Mouse (Mus musculus): ENCODE measurements around the gene Oxct1. TPM values are rescaled to one million over a fixed set of nuclear protein-coding genes. Genes with fewer than 3 reads are reported as not detected.

The Oxct1 gene
- polyA plus RNA-seq, 1 experiment from 2014 or later, result 372 TPM

DNA sequence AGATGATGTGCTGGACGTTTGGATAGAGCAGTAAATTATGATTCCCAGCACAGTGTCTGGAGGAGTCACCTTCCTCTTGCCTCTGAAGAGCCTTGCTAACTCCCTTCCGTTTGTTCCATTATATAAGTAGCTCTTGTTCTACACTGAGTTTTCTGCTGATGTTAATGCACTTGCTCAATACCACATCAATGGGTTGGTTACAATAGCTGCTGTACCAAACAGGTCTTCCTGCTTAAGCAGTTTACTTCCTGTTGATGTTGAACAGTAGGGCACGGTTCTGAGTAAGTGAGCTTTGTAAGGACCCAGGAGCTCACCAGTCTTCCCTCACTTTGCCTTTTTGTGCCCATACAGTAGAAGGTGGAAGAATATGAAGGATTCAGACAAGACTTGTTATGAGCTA, 98.5 kb downstream of the Oxct1 start:
- Histone ChIP-seq H3K4me3 (ENCODE audit: low read depth, low read length) (no peak overlapping the region), H3K4me2 (ENCODE audit: low read depth, low read length) (no peak overlapping the region), H3K27me3 (ENCODE audit: control insufficient read depth, insufficient read depth, low read length) (no peaks in the 10 kb centered on the region), H3K4me1 (ENCODE audit: control insufficient read depth, insufficient read depth, low read length) (no peaks in the 10 kb centered on the region), H3K27ac (ENCODE audit: low read depth, low read length) (no peak overlapping the region), H3K9me3 (ENCODE audit: control insufficient read depth, low read length) (no peaks in the 10 kb centered on the region), H3K36me3 (ENCODE audit: control insufficient read depth, insufficient read depth, low read length) (peaks cover 6% of the 10 kb centered on the region), H3K9ac (replicated peaks; ENCODE audit: low read depth, low read length) (no peak overlapping the region)
- peak; percentile 56; the same call in 1 of the 2 replicates for ATAC-seq (ENCODE audit: low read depth)
- 40% methylated on average over 3 of the region's 3 CpGs for WGBS

DNA sequence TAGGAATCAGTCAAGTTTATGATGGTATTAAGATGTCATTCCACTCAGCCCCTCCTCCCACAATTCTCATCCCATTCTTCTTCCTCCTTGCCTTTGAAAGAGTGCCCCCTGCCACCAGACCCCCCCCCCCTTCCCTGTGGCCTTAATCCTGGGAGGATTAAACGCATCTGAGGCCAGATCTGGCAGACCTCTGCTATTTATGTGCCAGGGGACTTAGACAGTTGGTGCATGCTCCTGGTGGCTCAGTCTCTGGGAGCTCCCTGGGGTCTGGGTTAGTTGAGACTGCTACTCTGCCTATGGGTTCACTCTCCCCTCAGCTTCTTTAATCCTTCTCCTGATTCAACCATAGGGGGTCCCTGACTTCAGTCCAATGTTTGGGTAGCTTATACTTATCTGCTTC, 112.3 kb downstream of the Oxct1 start:
- H3K4me1 ChIP-seq (ENCODE audit: control insufficient read depth, insufficient read depth, low read length), result no peaks in the 10 kb centered on the region
- no peak for ATAC-seq (ENCODE audit: low read depth)
- no peak overlapping the region for H3K4me3 ChIP-seq (ENCODE audit: low read depth, low read length)
- no peak overlapping the region for H3K9ac ChIP-seq (replicated peaks; ENCODE audit: low read depth, low read length)
- WGBS, result 50% methylated on average over 1 of the region's 1 CpGs
- no peak overlapping the region for H3K27ac ChIP-seq (ENCODE audit: low read depth, low read length)
- H3K9me3 ChIP-seq (ENCODE audit: control insufficient read depth, low read length), result 0 out of 2 replicates have a peak, but pooled peaks cover 4% of the 10 kb centered on the region
- H3K36me3 ChIP-seq (ENCODE audit: control insufficient read depth, insufficient read depth, low read length), result no peaks in the 10 kb centered on the region
- H3K4me2 ChIP-seq (ENCODE audit: low read depth, low read length), result no peak overlapping the region
- no peaks in the 10 kb centered on the region for H3K27me3 ChIP-seq (ENCODE audit: control insufficient read depth, insufficient read depth, low read length)

DNA sequence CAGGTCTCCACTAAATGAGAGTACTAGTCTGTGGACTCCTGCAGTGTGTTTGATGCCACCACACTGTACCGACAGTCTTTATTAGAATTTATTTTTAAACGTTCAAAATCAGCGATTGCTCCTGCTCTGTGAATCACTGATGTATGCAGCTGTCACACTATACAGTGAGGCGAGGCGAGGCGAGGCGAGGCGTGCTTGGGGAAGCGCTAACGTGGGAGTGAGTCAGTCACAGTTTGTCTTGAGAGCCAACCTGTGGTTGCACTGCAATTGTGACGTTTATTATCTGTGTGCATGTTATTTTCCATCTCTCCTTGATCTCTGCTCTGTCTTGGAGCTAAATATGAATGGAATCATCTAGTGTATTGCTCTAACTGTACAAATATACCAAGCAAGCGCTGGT, 113.3 kb downstream of the Oxct1 start:
- Histone ChIP-seq H3K4me1 (ENCODE audit: control insufficient read depth, insufficient read depth, low read length) (no peaks in the 10 kb centered on the region), H3K27me3 (ENCODE audit: control insufficient read depth, insufficient read depth, low read length) (no peaks in the 10 kb centered on the region), H3K9ac (replicated peaks; ENCODE audit: low read depth, low read length) (no peak overlapping the region), H3K4me2 (ENCODE audit: low read depth, low read length) (no peak overlapping the region), H3K4me3 (ENCODE audit: low read depth, low read length) (no peak overlapping the region), H3K27ac (ENCODE audit: low read depth, low read length) (no peak overlapping the region), H3K36me3 (ENCODE audit: control insufficient read depth, insufficient read depth, low read length) (no peaks in the 10 kb centered on the region), H3K9me3 (ENCODE audit: control insufficient read depth, low read length) (0 out of 2 replicates have a peak, but pooled peaks cover 4% of the 10 kb centered on the region)
- no peak for ATAC-seq (ENCODE audit: low read depth)
- 88% methylated on average over 12 of the region's 12 CpGs for WGBS

DNA sequence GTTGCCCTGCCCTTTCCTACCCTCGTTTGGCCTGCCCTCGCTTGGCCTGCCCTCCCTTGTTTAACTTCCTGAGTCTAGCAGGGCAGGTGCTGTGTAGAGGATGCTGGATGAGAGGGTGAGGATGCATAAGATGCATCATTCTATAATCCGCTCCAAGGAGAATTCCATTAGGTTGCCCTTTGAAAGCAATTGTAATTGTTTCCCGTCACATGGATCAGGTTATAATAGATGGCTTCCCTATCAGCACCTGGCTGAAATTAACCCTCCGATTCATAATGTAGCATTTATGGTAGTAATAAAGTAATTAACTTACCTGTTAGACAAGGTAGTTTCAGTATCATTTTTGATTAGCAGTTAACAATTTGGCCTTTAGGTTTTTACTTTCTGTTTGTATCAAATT, 119.2 kb downstream of the Oxct1 start:
- Histone ChIP-seq H3K36me3 (ENCODE audit: control insufficient read depth, insufficient read depth, low read length) (no peaks in the 10 kb centered on the region; the same call in 1 of the 2 replicates), H3K4me3 (ENCODE audit: low read depth, low read length) (no peak overlapping the region), H3K9me3 (ENCODE audit: control insufficient read depth, low read length) (no peaks in the 10 kb centered on the region), H3K27me3 (ENCODE audit: control insufficient read depth, insufficient read depth, low read length) (no peaks in the 10 kb centered on the region), H3K27ac (ENCODE audit: low read depth, low read length) (no peak overlapping the region), H3K9ac (replicated peaks; ENCODE audit: low read depth, low read length) (no peak overlapping the region), H3K4me2 (ENCODE audit: low read depth, low read length) (no peak overlapping the region), H3K4me1 (ENCODE audit: control insufficient read depth, insufficient read depth, low read length) (no peaks in the 10 kb centered on the region)
- ATAC-seq (ENCODE audit: low read depth), result no peak
- WGBS, result 87% methylated on average over 5 of the region's 5 CpGs

DNA sequence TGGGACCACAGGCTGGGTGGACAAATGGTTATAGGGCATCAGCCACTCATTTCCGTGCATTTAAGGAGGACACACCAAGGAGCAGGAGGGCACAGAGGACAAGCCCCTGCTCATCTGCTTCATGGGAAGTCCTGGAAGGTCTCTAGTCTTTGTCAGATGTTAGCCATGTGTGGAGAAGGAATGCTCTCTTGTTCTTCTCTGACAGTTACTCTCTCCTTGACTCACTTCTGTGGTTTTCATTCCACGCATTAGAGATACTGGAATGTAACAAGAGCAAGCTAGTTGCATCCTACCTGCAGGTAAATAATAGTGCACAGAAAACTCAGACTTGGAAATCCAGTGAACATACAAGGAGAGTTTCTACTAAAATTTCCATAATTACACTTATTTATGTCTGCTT, 121.5 kb downstream of the Oxct1 start:
- no peak for ATAC-seq (ENCODE audit: low read depth)
- Histone ChIP-seq H3K4me1 (ENCODE audit: control insufficient read depth, insufficient read depth, low read length) (no peaks in the 10 kb centered on the region), H3K27me3 (ENCODE audit: control insufficient read depth, insufficient read depth, low read length) (no peaks in the 10 kb centered on the region), H3K4me2 (ENCODE audit: low read depth, low read length) (no peak overlapping the region), H3K9ac (replicated peaks; ENCODE audit: low read depth, low read length) (no peak overlapping the region), H3K4me3 (ENCODE audit: low read depth, low read length) (no peak overlapping the region), H3K27ac (ENCODE audit: low read depth, low read length) (no peak overlapping the region), H3K36me3 (ENCODE audit: control insufficient read depth, insufficient read depth, low read length) (no peaks in the 10 kb centered on the region; the same call in 1 of the 2 replicates), H3K9me3 (ENCODE audit: control insufficient read depth, low read length) (no peaks in the 10 kb centered on the region)
- WGBS, result 90% methylated on average over 2 of the region's 2 CpGs

DNA sequence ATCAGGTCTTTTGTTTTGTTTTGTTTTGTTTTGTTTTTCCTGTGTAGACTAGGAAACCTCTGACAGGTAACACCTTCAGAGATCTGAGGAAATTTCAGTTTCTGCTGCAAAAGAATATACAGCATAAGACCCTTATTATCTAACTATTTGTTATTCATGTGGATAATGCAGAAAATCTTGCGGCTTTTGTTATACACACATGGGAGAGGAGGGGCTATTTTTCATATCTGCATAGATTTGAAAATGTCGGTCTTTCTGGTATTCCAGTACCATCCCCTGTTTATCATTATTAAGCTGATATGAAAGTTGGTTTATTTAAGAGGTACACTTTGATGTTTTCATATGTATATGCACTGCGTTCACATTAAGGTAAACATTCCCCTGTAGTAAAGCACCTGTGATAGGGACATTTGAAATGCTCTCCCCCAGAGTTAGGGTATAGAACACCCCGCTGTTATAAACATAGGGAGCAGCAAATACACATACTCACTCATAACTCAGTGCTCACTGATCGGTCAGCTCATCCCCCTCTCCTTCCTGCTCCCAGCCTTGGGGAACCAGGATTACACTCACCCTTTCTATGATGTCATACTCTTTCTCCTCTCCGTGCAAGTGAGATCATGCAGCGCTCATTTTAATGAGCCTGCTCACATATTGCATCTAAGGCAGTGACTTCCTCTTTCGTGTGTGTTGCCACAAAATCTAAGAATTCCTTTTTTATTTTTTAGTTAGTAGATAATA, 122.6 kb downstream of the Oxct1 start:
- no peak overlapping the region for H3K27ac ChIP-seq (ENCODE audit: low read depth, low read length)
- no peaks in the 10 kb centered on the region for H3K27me3 ChIP-seq (ENCODE audit: control insufficient read depth, insufficient read depth, low read length)
- no peak overlapping the region for H3K4me2 ChIP-seq (ENCODE audit: low read depth, low read length)
- no peak overlapping the region for H3K9ac ChIP-seq (replicated peaks; ENCODE audit: low read depth, low read length)
- H3K9me3 ChIP-seq (ENCODE audit: control insufficient read depth, low read length), result no peaks in the 10 kb centered on the region
- no peak for ATAC-seq (ENCODE audit: low read depth)
- no peak overlapping the region for H3K4me3 ChIP-seq (ENCODE audit: low read depth, low read length)
- H3K36me3 ChIP-seq (ENCODE audit: control insufficient read depth, insufficient read depth, low read length), result no peaks in the 10 kb centered on the region; the same call in 1 of the 2 replicates
- no peaks in the 10 kb centered on the region for H3K4me1 ChIP-seq (ENCODE audit: control insufficient read depth, insufficient read depth, low read length)
- 92% methylated on average over 8 of the region's 8 CpGs for WGBS

DNA sequence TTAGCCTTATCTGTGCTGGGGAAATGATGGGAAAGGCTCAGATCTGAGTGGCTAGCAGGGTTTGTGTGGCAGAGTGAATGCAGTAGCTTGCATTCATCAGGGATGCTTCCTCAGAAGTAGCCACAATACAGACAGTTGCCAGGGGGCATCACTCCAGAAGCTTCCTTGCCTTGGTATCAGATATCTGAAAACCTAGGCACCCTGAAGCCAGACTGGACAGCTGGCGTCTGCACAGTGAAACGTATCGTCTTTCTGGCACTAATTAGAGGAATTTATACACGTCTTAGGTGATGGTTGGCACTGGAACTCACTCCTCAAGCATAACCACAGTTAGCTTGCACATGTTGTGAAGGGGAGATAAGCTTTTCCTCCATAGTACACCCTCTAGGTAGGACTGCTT, 128.5 kb downstream of the Oxct1 start:
- Histone ChIP-seq H3K27ac (ENCODE audit: low read depth, low read length) (no peak overlapping the region), H3K36me3 (ENCODE audit: control insufficient read depth, insufficient read depth, low read length) (peaks cover 3% of the 10 kb centered on the region; the same call in 1 of the 2 replicates), H3K9me3 (ENCODE audit: control insufficient read depth, low read length) (no peaks in the 10 kb centered on the region), H3K4me3 (ENCODE audit: low read depth, low read length) (no peak overlapping the region), H3K9ac (replicated peaks; ENCODE audit: low read depth, low read length) (no peak overlapping the region), H3K27me3 (ENCODE audit: control insufficient read depth, insufficient read depth, low read length) (no peaks in the 10 kb centered on the region), H3K4me1 (ENCODE audit: control insufficient read depth, insufficient read depth, low read length) (no peaks in the 10 kb centered on the region), H3K4me2 (ENCODE audit: low read depth, low read length) (no peak overlapping the region)
- ATAC-seq (ENCODE audit: low read depth), result no peak
- 88% methylated on average over 4 of the region's 4 CpGs for WGBS

DNA sequence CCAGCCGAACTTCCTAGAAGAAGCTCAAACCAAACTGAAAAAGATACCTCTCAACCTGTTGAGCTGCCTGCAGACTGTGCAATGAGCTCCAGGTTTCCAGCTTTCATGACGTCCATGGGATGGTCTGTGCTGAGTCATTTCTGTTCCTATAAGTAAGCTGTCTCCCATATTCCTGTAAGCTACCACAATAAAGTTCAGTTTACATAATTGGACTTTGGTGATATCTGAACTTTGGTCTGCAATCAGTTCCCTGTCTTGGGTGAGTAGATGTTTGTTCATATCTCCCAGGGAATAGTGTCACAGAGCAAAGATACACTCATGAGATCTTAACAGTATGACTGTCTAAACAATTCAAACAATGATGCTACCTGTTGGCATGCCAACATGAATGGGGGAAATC, 141.8 kb downstream of the Oxct1 start:
- H3K4me3 ChIP-seq (ENCODE audit: low read depth, low read length), result no peak overlapping the region
- no peak for ATAC-seq (ENCODE audit: low read depth)
- WGBS, result 86% methylated on average over 2 of the region's 2 CpGs
- no peak overlapping the region for H3K27ac ChIP-seq (ENCODE audit: low read depth, low read length)
- no peaks in the 10 kb centered on the region for H3K36me3 ChIP-seq (ENCODE audit: control insufficient read depth, insufficient read depth, low read length)
- H3K4me2 ChIP-seq (ENCODE audit: low read depth, low read length), result no peak overlapping the region
- H3K9ac ChIP-seq (replicated peaks; ENCODE audit: low read depth, low read length), result no peak overlapping the region
- no peaks in the 10 kb centered on the region for H3K9me3 ChIP-seq (ENCODE audit: control insufficient read depth, low read length)
- H3K4me1 ChIP-seq (ENCODE audit: control insufficient read depth, insufficient read depth, low read length), result no peaks in the 10 kb centered on the region
- H3K27me3 ChIP-seq (ENCODE audit: control insufficient read depth, insufficient read depth, low read length), result no peaks in the 10 kb centered on the region

DNA sequence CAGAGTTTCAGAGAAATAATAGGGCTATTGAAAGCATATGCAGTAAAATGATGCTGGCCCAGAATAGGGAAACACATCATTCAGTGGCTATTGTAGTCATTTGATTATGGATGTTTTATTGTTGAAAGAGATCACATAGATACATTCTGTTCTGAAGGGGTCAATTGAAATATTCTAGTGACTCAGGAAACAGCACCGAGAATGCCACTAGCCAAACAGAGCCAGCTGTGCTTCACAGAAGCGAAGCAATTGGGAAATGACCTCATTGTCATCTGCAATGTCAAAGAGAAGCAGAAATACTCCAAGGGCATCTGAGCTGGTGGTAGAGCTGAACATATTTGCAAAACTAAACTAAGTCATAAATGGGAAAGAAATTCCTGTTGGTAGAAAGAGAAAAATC, 145.4 kb downstream of the Oxct1 start:
- H3K27me3 ChIP-seq (ENCODE audit: control insufficient read depth, insufficient read depth, low read length), result no peaks in the 10 kb centered on the region
- H3K9ac ChIP-seq (replicated peaks; ENCODE audit: low read depth, low read length), result no peak overlapping the region
- 69% methylated on average over 2 of the region's 2 CpGs for WGBS
- no peak for ATAC-seq (ENCODE audit: low read depth)
- H3K4me3 ChIP-seq (ENCODE audit: low read depth, low read length), result no peak overlapping the region
- H3K27ac ChIP-seq (ENCODE audit: low read depth, low read length), result no peak overlapping the region
- H3K4me2 ChIP-seq (ENCODE audit: low read depth, low read length), result no peak overlapping the region
- H3K36me3 ChIP-seq (ENCODE audit: control insufficient read depth, insufficient read depth, low read length), result no peaks in the 10 kb centered on the region
- no peaks in the 10 kb centered on the region for H3K9me3 ChIP-seq (ENCODE audit: control insufficient read depth, low read length)
- no peaks in the 10 kb centered on the region for H3K4me1 ChIP-seq (ENCODE audit: control insufficient read depth, insufficient read depth, low read length)
